Mouse (Mus musculus) stomach, embryonic 14.5 days (tissue): Measurements from ENCODE around the gene Psd4. TPM values are rescaled to one million over a fixed set of nuclear protein-coding genes. Genes with fewer than 3 reads are reported as not detected.
A peak's percentile ranks its signal among the peaks of the same experiment; 100 is the strongest.

Experiments
- ATAC-seq: fragments of 200-750 bp; cut with Nextera tagmentation; 2 replicates; pipeline ENCODE4 v1.8.0; 2017; ENCODE audit warnings: low read depth, moderate TSS enrichment; ENCODE audit not compliant: insufficient number of reproducible peaks, insufficient read depth, low FRiP score
- H3K27ac ChIP-seq: fragments of 300-500 bp; sonication (generic); 2 replicates; pipeline ENCODE4 v1.5.1; 2014; ENCODE audit warnings: mild to moderate bottlenecking, low read length, moderate library complexity, mixed read lengths
- H3K27me3 ChIP-seq: fragments of 300-500 bp; sonication (generic); 2 replicates; pipeline ENCODE4 v1.6.1; 2014; ENCODE audit warnings: low read length, control low read depth, mixed read lengths; ENCODE audit not compliant: control insufficient read depth, insufficient read depth
- H3K36me3 ChIP-seq: fragments of 300-500 bp; sonication (generic); 2 replicates; pipeline ENCODE4 v1.6.1; 2014; ENCODE audit warnings: mild to moderate bottlenecking, control low read depth, low read length, moderate library complexity, mixed read lengths; ENCODE audit not compliant: control insufficient read depth, insufficient read depth
- H3K4me1 ChIP-seq: fragments of 300-500 bp; sonication (generic); 2 replicates; pipeline ENCODE4 v1.6.1; 2014; ENCODE audit warnings: low read length, control low read depth, mixed read lengths; ENCODE audit not compliant: control insufficient read depth, insufficient read depth
- H3K4me2 ChIP-seq: fragments of 300-500 bp; sonication (generic); replicated peaks from 2 replicates; pipeline ENCODE4 v1.6.1; 2014; ENCODE audit warnings: low read depth, low read length, control low read depth
- H3K4me3 ChIP-seq: fragments of 300-500 bp; sonication (generic); 2 replicates; pipeline ENCODE4 v1.5.1; 2014; ENCODE audit warnings: low read depth, low read length, control low read depth
- H3K9ac ChIP-seq: fragments of 300-500 bp; sonication (generic); replicated peaks from 2 replicates; pipeline ENCODE4 v1.6.1; 2014; ENCODE audit warnings: low read depth, mild to moderate bottlenecking, control low read depth, low read length, moderate library complexity, mixed read lengths
- H3K9me3 ChIP-seq: fragments of 300-500 bp; sonication (generic); 2 replicates; pipeline ENCODE4 v1.6.1; 2016; ENCODE audit warnings: low read depth, low read length, control low read depth; ENCODE audit not compliant: control insufficient read depth
- WGBS: fragments of 180-500 bp; shearing (Covaris S2); extraction: QIAGEN DNeasy Blood & Tissue Kit; methylation state at CpG from one replicate; pipeline ENCODE4 v1.1.7; 2014; 5-methylcytosine and 5-hydroxymethylcytosine counted together
- polyA plus RNA-seq: library from polyadenylated mRNA; unstranded; fragments of >200 nt; fragmentation: Nextera tagmentation; extraction: Ambion mirVana; gene quantifications from 2 replicates; pipeline ENCODE4 v1.2.1, GENCODE M21; 2014

Gene Psd4
- polyA plus RNA-seq, 1 experiment from 2014 or later, result 3.4 TPM

GRCm38 (mm10) chr2:24393251-24393650, 25.9 kb downstream of the Psd4 start:
- Histone ChIP-seq H3K9me3 (no peaks in the 10 kb centered on the region), H3K9ac (no peak overlapping the region), H3K27ac (no peak overlapping the region), H3K36me3 (no peaks in the 10 kb centered on the region), H3K27me3 (no peaks in the 10 kb centered on the region), H3K4me1 (no peaks in the 10 kb centered on the region), H3K4me2 (no peak overlapping the region), H3K4me3 (no peak overlapping the region)
- no peak for ATAC-seq
- WGBS, result 69% methylated on average over 2 of the region's 2 CpGs

DNA sequence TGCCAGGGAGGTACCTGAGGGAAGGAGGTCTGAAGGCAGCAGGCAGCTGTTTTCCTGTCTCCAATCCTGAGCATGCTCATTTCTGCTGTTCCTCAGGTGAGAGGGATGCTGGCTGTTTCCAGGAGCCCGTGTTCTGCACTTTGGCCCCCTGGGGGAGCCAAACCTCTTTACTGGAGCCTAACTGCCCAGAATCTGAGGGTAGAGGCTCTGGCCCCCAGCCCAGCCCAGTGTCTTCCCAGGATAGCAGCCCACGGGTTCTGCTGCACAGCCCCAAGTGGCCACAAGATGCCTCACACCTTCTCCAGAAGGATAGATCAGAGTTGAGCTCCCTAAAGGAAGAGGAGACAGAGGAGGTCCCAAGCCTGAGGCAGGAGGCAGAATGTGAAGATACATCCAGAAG, 29.7 kb downstream of the Psd4 start:
- H3K9me3 ChIP-seq, result no peaks in the 10 kb centered on the region
- no peak overlapping the region for H3K9ac ChIP-seq
- no peak overlapping the region for H3K27ac ChIP-seq
- H3K4me1 ChIP-seq, result no peaks in the 10 kb centered on the region
- H3K4me3 ChIP-seq, result no peak overlapping the region
- no peaks in the 10 kb centered on the region for H3K36me3 ChIP-seq
- ATAC-seq, result no peak
- 16% methylated on average over 2 of the region's 2 CpGs for WGBS
- no peak overlapping the region for H3K4me2 ChIP-seq
- no peaks in the 10 kb centered on the region for H3K27me3 ChIP-seq

- no peak overlapping the region for H3K27ac ChIP-seq
- H3K4me3 ChIP-seq, result no peak overlapping the region
- no peaks in the 10 kb centered on the region for H3K27me3 ChIP-seq
- H3K36me3 ChIP-seq, result no peaks in the 10 kb centered on the region
- H3K4me2 ChIP-seq, result no peak overlapping the region
- H3K9ac ChIP-seq, result no peak overlapping the region
- no peaks in the 10 kb centered on the region for H3K9me3 ChIP-seq
- 84% methylated on average over 3 of the region's 3 CpGs for WGBS
- ATAC-seq, result no peak
- no peaks in the 10 kb centered on the region for H3K4me1 ChIP-seq
Measured at GRCm38 (mm10) chr2:24400711-24401110, 33.3 kb downstream of the Psd4 start.

DNA sequence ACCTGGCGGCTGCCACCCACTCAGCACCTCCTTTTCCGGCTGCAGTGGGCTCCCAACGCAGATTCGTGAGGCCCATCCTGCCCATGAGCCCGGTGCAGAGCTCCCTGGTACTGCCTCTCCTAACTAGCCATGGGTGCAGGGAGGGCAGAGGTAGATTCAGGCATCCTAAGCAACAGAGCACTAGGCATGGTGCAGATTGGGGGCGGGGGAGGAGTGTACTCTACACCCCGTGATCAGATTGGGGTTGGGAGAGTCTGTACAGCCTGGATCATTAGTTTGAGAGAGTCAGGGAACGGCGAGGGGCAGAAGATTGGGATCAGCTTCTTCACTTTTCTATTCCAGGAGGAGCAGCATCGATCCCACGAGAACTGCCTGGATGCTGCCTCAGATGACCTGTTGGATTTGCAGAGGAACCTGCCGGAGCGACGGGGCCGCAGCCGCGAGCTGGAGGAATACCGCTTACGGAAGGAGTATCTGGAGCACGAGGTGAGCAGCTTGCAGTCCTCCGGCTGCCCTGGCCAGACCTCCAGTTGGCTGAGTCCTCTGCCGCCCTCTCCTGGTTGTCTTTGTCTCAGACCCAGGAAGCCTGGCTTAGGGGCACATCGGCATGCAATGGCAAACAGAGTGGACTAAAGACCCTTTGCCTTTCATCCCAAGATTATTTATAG, 38.1 kb downstream of the Psd4 start:
- ATAC-seq, result peak; percentile 79
- WGBS, result 10% methylated on average over 23 of the region's 23 CpGs
- Histone ChIP-seq H3K27me3 (no peaks in the 10 kb centered on the region), H3K9me3 (no peaks in the 10 kb centered on the region), H3K9ac (no peak overlapping the region), H3K27ac (no peak overlapping the region), H3K36me3 (no peaks in the 10 kb centered on the region), H3K4me2 (peak overlapping the region; percentile 43), H3K4me1 (no peaks in the 10 kb centered on the region), H3K4me3 (peak overlapping the region; percentile 8; the same call in 1 of the 2 replicates)

GRCm38 (mm10) chr2:24407701-24408485, 40.5 kb downstream of the Psd4 start:
- H3K4me2 ChIP-seq, result no peak overlapping the region
- no peak overlapping the region for H3K9ac ChIP-seq
- H3K27ac ChIP-seq, result no peak overlapping the region
- H3K9me3 ChIP-seq, result no peaks in the 10 kb centered on the region
- no peaks in the 10 kb centered on the region for H3K4me1 ChIP-seq
- no peak for ATAC-seq
- no peaks in the 10 kb centered on the region for H3K27me3 ChIP-seq
- 63% methylated on average over 4 of the region's 4 CpGs for WGBS
- no peaks in the 10 kb centered on the region for H3K36me3 ChIP-seq
- H3K4me3 ChIP-seq, result no peak overlapping the region

DNA sequence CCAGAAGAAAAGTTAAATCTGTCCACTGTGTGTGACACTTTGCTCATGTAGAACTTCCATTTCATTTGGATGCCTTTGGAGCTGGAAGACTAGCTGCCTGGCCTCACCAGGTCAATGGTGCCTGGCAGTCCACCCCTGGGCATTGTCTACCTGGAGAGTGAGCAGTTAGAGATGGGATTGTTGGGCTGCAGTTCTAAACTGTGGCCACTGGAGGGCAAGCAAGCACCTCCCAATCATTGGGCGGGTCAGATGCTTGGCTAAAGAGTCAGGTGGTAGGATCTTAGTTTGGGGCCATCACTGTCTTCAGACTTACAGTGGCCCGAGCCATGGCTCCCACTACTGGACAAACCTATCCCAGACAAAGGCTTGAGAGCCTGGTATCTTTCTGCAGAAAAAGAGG, 41.8 kb downstream of the Psd4 start:
- no peak overlapping the region for H3K4me3 ChIP-seq
- WGBS, result 2% methylated on average over 2 of the region's 2 CpGs
- ATAC-seq, result peak; percentile 59
- H3K4me1 ChIP-seq, result peaks cover 9% of the 10 kb centered on the region
- no peaks in the 10 kb centered on the region for H3K9me3 ChIP-seq
- H3K9ac ChIP-seq, result no peak overlapping the region
- no peak overlapping the region for H3K27ac ChIP-seq
- H3K36me3 ChIP-seq, result no peaks in the 10 kb centered on the region
- no peak overlapping the region for H3K4me2 ChIP-seq
- H3K27me3 ChIP-seq, result no peaks in the 10 kb centered on the region

DNA sequence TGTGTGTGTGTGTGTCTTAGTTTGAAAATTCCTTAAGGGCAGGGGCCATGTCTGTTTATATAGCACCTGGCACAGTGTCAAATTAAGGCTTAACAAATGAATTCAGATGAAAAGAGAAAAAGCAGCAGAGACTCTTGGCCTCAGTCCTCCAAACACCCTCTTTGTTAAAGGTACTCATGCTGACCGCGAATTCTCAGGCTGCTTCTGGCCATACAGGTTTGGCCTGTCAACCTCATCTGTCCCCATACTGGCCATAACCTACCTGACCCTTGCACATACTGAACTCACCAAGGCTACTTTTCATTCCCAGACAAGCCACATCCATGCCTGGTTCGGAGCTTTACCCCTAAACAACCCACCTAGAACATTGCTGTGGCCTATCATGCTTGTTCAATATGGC, 45.8 kb downstream of the Psd4 start:
- Histone ChIP-seq H3K27me3 (no peaks in the 10 kb centered on the region), H3K27ac (no peak overlapping the region; the same call in 1 of the 2 replicates), H3K4me2 (no peak overlapping the region), H3K4me3 (no peak overlapping the region), H3K9ac (no peak overlapping the region), H3K9me3 (no peaks in the 10 kb centered on the region), H3K4me1 (peaks cover 13% of the 10 kb centered on the region), H3K36me3 (no peaks in the 10 kb centered on the region)
- WGBS, result 23% methylated on average over 3 of the region's 3 CpGs
- no peak for ATAC-seq

- Histone ChIP-seq H3K36me3 (no peaks in the 10 kb centered on the region), H3K9ac (no peak overlapping the region), H3K27ac (no peak overlapping the region; the same call in 1 of the 2 replicates), H3K4me3 (no peak overlapping the region), H3K27me3 (no peaks in the 10 kb centered on the region), H3K4me2 (no peak overlapping the region), H3K9me3 (no peaks in the 10 kb centered on the region), H3K4me1 (peaks cover 13% of the 10 kb centered on the region)
- ATAC-seq, result no peak
- 73% methylated on average over 4 of the region's 4 CpGs for WGBS
Measured at GRCm38 (mm10) chr2:24413677-24414076, 46.3 kb downstream of the Psd4 start.
